In the genomic region with DNA sequence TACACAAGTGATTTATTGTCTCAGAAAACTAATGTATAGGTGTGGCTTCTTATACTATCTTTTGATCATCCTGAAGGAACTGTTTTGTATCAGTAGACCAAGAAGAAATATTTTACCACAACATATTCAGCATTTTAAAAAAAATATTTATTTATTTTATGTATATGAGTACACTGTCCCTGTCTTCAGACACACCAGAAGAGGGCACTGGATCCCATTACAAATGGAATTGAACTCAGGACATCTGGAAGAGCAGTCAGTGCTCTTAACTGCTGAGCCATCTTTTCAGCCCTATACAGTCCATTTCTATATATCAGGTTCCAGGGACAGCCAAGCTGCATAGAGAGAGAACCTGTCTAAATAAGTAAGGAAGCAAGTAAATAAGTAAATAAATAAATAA, we compare ENCODE assay signal across 30 mouse cellular contexts. TPM values are rescaled to one million over a fixed set of nuclear protein-coding genes. Genes with fewer than 3 reads are reported as not detected.
DNase-seq lines count a peak whose midpoint lies in the region; ATAC-seq and TF ChIP-seq lines count a peak whose summit lies in the region.
"Had no signal": no experiment of that assay in that cellular context is flagged by ENCODE, and none has a peak within 500 bp of the region (broad histone marks: within the 10 kb centered on the region; RNA-seq: fewer than 3 reads in every experiment).

No protein-coding gene starts in this region.

- no peaks in the 10 kb centered on the region for H3K36me3 ChIP-seq in CH12.LX (replicated peaks in 1 of 2; ENCODE audit: control insufficient read depth in 1 of 2, insufficient read depth in 1 of 2, low read length in 1 of 2)
- no peaks in the 10 kb centered on the region for H3K36me3 ChIP-seq in stomach, postnatal 0 days (ENCODE audit: control insufficient read depth, insufficient read depth, low read length)
- H3K36me3 ChIP-seq: embryonic facial prominence, embryonic 12.5 days; heart, embryonic 12.5 days; hindbrain, embryonic 12.5 days; limb, embryonic 13.5 days; liver, embryonic 15.5 days; midbrain, embryonic 10.5 days; stomach, embryonic 15.5 days had no signal

- in situ Hi-C loops in CH12.LX (cut with MboI; ENCODE audit: low pct_ligation_motif_present, low pct_unique_long_range_greater_than_20kb, low sequenced_read_pairs): loop anchor here (25.0 kb wide), 1 partner anchor 214 kb away; no protein-coding TSS in a partner anchor

- H3K4me2 ChIP-seq in CH12.LX (ENCODE audit: insufficient read depth, low read depth, poor library complexity, severe bottlenecking): no peak overlapping the region
- H3K4me2 ChIP-seq in stomach, postnatal 0 days (replicated peaks; ENCODE audit: low read depth): no peak overlapping the region
- H3K4me2 ChIP-seq: embryonic facial prominence, embryonic 12.5 days; heart, embryonic 12.5 days; hindbrain, embryonic 12.5 days; limb, embryonic 13.5 days; liver, embryonic 15.5 days; stomach, embryonic 15.5 days had no signal

- TF ChIP-seq CTCF in gastrocnemius, adult 2 months (IDR thresholded peaks at IDR 0.05): peak; percentile 57
- peak; percentile 27 for TF ChIP-seq CTCF in left cerebral cortex, adult 2 months (IDR thresholded peaks at IDR 0.05)
- TF ChIP-seq CTCF in CH12.LX (conservative IDR thresholded peaks at IDR 0.05 in 1 of 2, IDR thresholded peaks at IDR 0.05 in 1 of 2; ENCODE audit: low read depth in 2 of 2, low read length in 2 of 2): no peak; a peak in 1 of 4 replicates
- peak; percentile 31 for TF ChIP-seq CTCF in stomach, postnatal 0 days (IDR thresholded peaks at IDR 0.05; ENCODE audit: low read depth)

- peak; percentile 5 for TF ChIP-seq RAD21 in CH12.LX (IDR thresholded peaks at IDR 0.05; ENCODE audit: low read depth, low read length)

- dilution Hi-C loops in CH12.LX (cut with MboI; ENCODE audit: extremely low pct_ligation_motif_present, extremely low pct_unique_long_range_greater_than_20kb, low sequenced_read_pairs): no loop called here

- intact Hi-C loops in gastrocnemius, adult 2 months (cut with DNase I): loop anchor here (10.0 kb wide), 1 partner anchor 61 kb away; the partner anchor contains the start of gene Ugcg
- intact Hi-C loops in left cerebral cortex, adult 2 months (cut with DNase I): no loop called here
- intact Hi-C loops in left cerebral cortex, postnatal 14 days (cut with DNase I): no loop called here

- no peak for TF ChIP-seq EP300 in CH12.LX (IDR thresholded peaks at IDR 0.05; ENCODE audit: low read length)
- TF ChIP-seq EP300 in stomach, postnatal 0 days (optimal IDR thresholded peaks at IDR 0.05): no peak

- H3K4me3 ChIP-seq in gastrocnemius, adult 2 months: no peak overlapping the region
- H3K4me3 ChIP-seq in left cerebral cortex, adult 2 months: no peak overlapping the region
- H3K4me3 ChIP-seq in CH12.LX (replicated peaks in 1 of 3; ENCODE audit: low read depth in 2 of 3, low read length in 2 of 3, poor library complexity in 1 of 3): no peak overlapping the region
- H3K4me3 ChIP-seq in stomach, postnatal 0 days (ENCODE audit: low read depth, low read length): no peak overlapping the region
- H3K4me3 ChIP-seq: embryonic facial prominence, embryonic 12.5 days; heart, embryonic 12.5 days; hindbrain, embryonic 12.5 days; limb, embryonic 13.5 days; liver, embryonic 15.5 days; midbrain, embryonic 10.5 days; myocyte; stomach, embryonic 15.5 days had no signal

- no peak for TF ChIP-seq POLR2A in CH12.LX (IDR thresholded peaks at IDR 0.05; ENCODE audit: low read depth, low read length)

- no peak overlapping the region for H3K27ac ChIP-seq in gastrocnemius, adult 2 months
- no peak overlapping the region for H3K27ac ChIP-seq in left cerebral cortex, adult 2 months
- no peak overlapping the region for H3K27ac ChIP-seq in CH12.LX (ENCODE audit: insufficient read depth, low read depth)
- no peak overlapping the region for H3K27ac ChIP-seq in stomach, postnatal 0 days (replicated peaks)
- H3K27ac ChIP-seq: embryonic facial prominence, embryonic 12.5 days; hindbrain, embryonic 12.5 days; limb, embryonic 13.5 days; liver, embryonic 15.5 days; midbrain, embryonic 10.5 days; stomach, embryonic 15.5 days had no signal

- no peaks in the 10 kb centered on the region for H3K79me2 ChIP-seq in CH12.LX (replicated peaks; ENCODE audit: control insufficient read depth, extremely low read depth, insufficient read depth, poor library complexity, severe bottlenecking)

- H3K4me1 ChIP-seq in CH12.LX (ENCODE audit: control insufficient read depth in 1 of 2, insufficient read depth in 2 of 2): no peaks in the 10 kb centered on the region
- H3K4me1 ChIP-seq in stomach, postnatal 0 days (replicated peaks; ENCODE audit: control insufficient read depth, insufficient read depth): no peaks in the 10 kb centered on the region
- H3K4me1 ChIP-seq: embryonic facial prominence, embryonic 12.5 days; heart, embryonic 12.5 days; hindbrain, embryonic 12.5 days; limb, embryonic 13.5 days; liver, embryonic 15.5 days; midbrain, embryonic 10.5 days; stomach, embryonic 15.5 days had no signal

- no peaks in the 10 kb centered on the region for H3K27me3 ChIP-seq in CH12.LX (replicated peaks)
- no peaks in the 10 kb centered on the region for H3K27me3 ChIP-seq in stomach, postnatal 0 days (ENCODE audit: control insufficient read depth, insufficient read depth, low read length)
- H3K27me3 ChIP-seq: embryonic facial prominence, embryonic 12.5 days; heart, embryonic 12.5 days; hindbrain, embryonic 12.5 days; limb, embryonic 13.5 days; liver, embryonic 15.5 days; stomach, embryonic 15.5 days had no signal

- no peak for DNase-seq in gastrocnemius, adult 2 months
- no peak for DNase-seq in gastrocnemius, postnatal 4 days (ENCODE audit: low spot score in 2 of 2)
- no peak for DNase-seq in left cerebral cortex, adult 2 months (ENCODE audit: extremely low spot score in 1 of 2, low spot score in 2 of 2)
- no peak for DNase-seq in left cerebral cortex, postnatal 14 days (ENCODE audit: low spot score in 2 of 2)
- no peak for DNase-seq in CH12.LX (ENCODE audit: extremely low read depth)
- DNase-seq in stomach, postnatal 0 days (ENCODE audit: low spot score): no peak
- no peak for DNase-seq in ovary, postnatal 36 days (ENCODE audit: low spot score)
- DNase-seq: adrenal gland, adult 8-10 months; B cell, adult 2 months; cerebellum, adult 2 months; cerebellum, postnatal 25 days; forebrain, postnatal 0 days; heart, postnatal 14 days; kidney, adult 18-20 months; kidney, postnatal 14 days; layer of hippocampus, postnatal 36 days had no signal

- H3K9me3 ChIP-seq in CH12.LX (replicated peaks; ENCODE audit: low read length): no peaks in the 10 kb centered on the region
- H3K9me3 ChIP-seq in stomach, postnatal 0 days (ENCODE audit: control insufficient read depth, low read length): no peaks in the 10 kb centered on the region
- H3K9me3 ChIP-seq: embryonic facial prominence, embryonic 12.5 days; heart, embryonic 12.5 days; hindbrain, embryonic 12.5 days; limb, embryonic 13.5 days; liver, embryonic 15.5 days; midbrain, embryonic 10.5 days; stomach, embryonic 15.5 days had no signal

- no peak overlapping the region for H3K9ac ChIP-seq in CH12.LX (ENCODE audit: insufficient read depth, low read depth)
- no peak overlapping the region for H3K9ac ChIP-seq in stomach, postnatal 0 days (ENCODE audit: low read length)
- H3K9ac ChIP-seq: embryonic facial prominence, embryonic 12.5 days; forebrain, postnatal 0 days; heart, embryonic 12.5 days; hindbrain, embryonic 12.5 days; limb, embryonic 13.5 days; liver, embryonic 15.5 days; stomach, embryonic 15.5 days had no signal

- ATAC-seq in stomach, postnatal 0 days (ENCODE audit: low FRiP score, low TSS enrichment): no peak
- ATAC-seq: forebrain, postnatal 0 days; midbrain, embryonic 16.5 days had no signal

TF ChIP-seq in CH12.LX, 34 proteins besides CTCF, POLR2A, EP300 and RAD21:
- TF ChIP-seq JUN (IDR thresholded peaks at IDR 0.05; ENCODE audit: insufficient read depth, low read depth, low read length) (no peak), CHD2 (IDR thresholded peaks at IDR 0.05; ENCODE audit: low read length) (no peak), USF1 (IDR thresholded peaks at IDR 0.05; ENCODE audit: low read depth, low read length) (no peak), UBTF (IDR thresholded peaks at IDR 0.05; ENCODE audit: low read depth, low read length) (no peak), NRF1 (IDR thresholded peaks at IDR 0.05; ENCODE audit: low read depth, low read length) (no peak), MAX (IDR thresholded peaks at IDR 0.05; ENCODE audit: low read length) (no peak), IRF4 (IDR thresholded peaks at IDR 0.05; ENCODE audit: low read depth, low read length) (no peak), MXI1 (IDR thresholded peaks at IDR 0.05; ENCODE audit: low read depth, low read length) (no peak), TBP (conservative IDR thresholded peaks at IDR 0.05; ENCODE audit: low read depth, low read length) (no peak), ETS1 (conservative IDR thresholded peaks at IDR 0.05; ENCODE audit: low read depth, low read length) (no peak), BHLHE40 (IDR thresholded peaks at IDR 0.05; ENCODE audit: low read depth, low read length) (no peak), CHD1 (IDR thresholded peaks at IDR 0.05; ENCODE audit: low read depth, low read length) (no peak), ZMIZ1 (IDR thresholded peaks at IDR 0.05; ENCODE audit: low read depth, low read length) (no peak), KAT2A (IDR thresholded peaks at IDR 0.05; ENCODE audit: insufficient replicate concordance, low read length) (no peak), RCOR1 (conservative IDR thresholded peaks at IDR 0.05; ENCODE audit: low read depth, low read length) (no peak), ZNF384 (IDR thresholded peaks at IDR 0.05; ENCODE audit: low read depth, low read length) (no peak), JUND (conservative IDR thresholded peaks at IDR 0.05; ENCODE audit: low read depth, low read length) (no peak)
TF ChIP-seq in CH12.LX: peak in this region for 0.

RNA-seq across cellular contexts. Expression of gene AI481877, which starts 15.2 kb away (rescaled TPM):
- not detected for total RNA-seq in gastrocnemius, adult 2 months (2021)
- total RNA-seq in gastrocnemius, postnatal 4 days (2021): not detected
- not detected for total RNA-seq in left cerebral cortex, adult 2 months (2021)
- not detected for total RNA-seq in left cerebral cortex, postnatal 14 days (2021)
- not detected in 2 replicates for total RNA-seq in CH12.LX (2012; rRNA removed)
- not detected in 2 replicates for total RNA-seq in CH12.LX (2014; rRNA removed)
- not detected in 2 replicates for polyA plus RNA-seq in CH12.LX (2012; ENCODE audit: insufficient read length, low read depth)
- 1.2 and 1.4 TPM in 2 replicates for polyA plus RNA-seq in stomach, postnatal 0 days (2015; fragmentation: Nextera tagmentation; extraction: Ambion mirVana)
- total RNA-seq: forebrain, postnatal 0 days; heart, postnatal 14 days; layer of hippocampus, adult 8-10 months; layer of hippocampus, postnatal 36 days; left cerebral cortex, postnatal 25 days had no signal
- polyA plus RNA-seq: cerebellum, adult 2 months; embryonic facial prominence, embryonic 12.5 days; forebrain, embryonic 11.5 days; forebrain, postnatal 0 days; gonadal fat pad, adult 2 months; heart, embryonic 12.5 days; hindbrain, embryonic 12.5 days; limb, embryonic 13.5 days; liver, embryonic 15.5 days; lung, embryonic 16.5 days; midbrain, embryonic 10.5 days; midbrain, embryonic 16.5 days; stomach, embryonic 15.5 days had no signal

Comparison
In these comparisons a context has a peak if more than half of its experiments do, and no peak if none do; other contexts are left out.
1. CTCF ChIP-seq: peak in gastrocnemius, adult 2 months (single experiment), left cerebral cortex, adult 2 months (single experiment) and stomach, postnatal 0 days (single experiment); none in CH12.LX (0 of 2).